Mouse (Mus musculus) urinary bladder, postnatal 0 days (tissue): ENCODE measurements around the gene Pappa2. TPM values are rescaled to one million over a fixed set of nuclear protein-coding genes. Genes with fewer than 3 reads are reported as not detected.

ENCODE experiments used
- polyA plus RNA-seq: library from polyadenylated mRNA; unstranded; fragments of >200 nt; fragmentation: Nextera tagmentation; extraction: Ambion mirVana; gene quantifications from 2 replicates; pipeline ENCODE4 v1.2.1, GENCODE M21; 2015

Gene Pappa2
- polyA plus RNA-seq, result 0.24 and 0.25 TPM in 2 replicates

DNA sequence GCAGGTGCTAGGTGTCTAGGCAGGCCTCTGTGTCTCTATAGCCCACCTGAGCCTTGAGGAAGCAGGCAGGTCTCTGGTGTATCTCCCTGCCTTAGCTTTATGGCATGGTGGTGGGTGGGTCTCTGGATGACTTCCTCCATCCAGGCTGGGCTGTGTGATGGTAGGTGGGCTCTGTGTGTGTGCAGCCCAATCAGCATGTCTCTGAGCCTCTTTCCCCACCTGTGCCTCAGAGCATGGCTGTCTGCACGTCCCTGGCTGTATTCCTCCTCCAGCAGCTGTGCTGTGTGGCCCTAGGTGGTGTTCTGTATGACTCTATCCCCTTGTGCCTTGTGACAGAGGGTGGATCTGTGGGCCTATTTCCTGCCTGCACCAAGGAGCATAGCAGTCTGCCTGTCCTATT, at the start of gene Pappa2:
Pappa2 (minus strand) TSS at position 101 of the 400 bp plus-strand sequence.

